Mouse (Mus musculus) thymus, postnatal 10 days (tissue): ENCODE results near the gene Ddb2.
"Not testable (repeated sequence)": the region's sequence is repeated elsewhere in the genome, so short reads cannot be mapped to it uniquely, and the experiment has no call there.

ENCODE experiments used
- DNase-seq, 2 experiments: peaks; one replicate each; pipeline ENCODE4 v3.0.0; 2021; ENCODE audit warnings: low spot score in 2 of 2

Ddb2 gene

DNA sequence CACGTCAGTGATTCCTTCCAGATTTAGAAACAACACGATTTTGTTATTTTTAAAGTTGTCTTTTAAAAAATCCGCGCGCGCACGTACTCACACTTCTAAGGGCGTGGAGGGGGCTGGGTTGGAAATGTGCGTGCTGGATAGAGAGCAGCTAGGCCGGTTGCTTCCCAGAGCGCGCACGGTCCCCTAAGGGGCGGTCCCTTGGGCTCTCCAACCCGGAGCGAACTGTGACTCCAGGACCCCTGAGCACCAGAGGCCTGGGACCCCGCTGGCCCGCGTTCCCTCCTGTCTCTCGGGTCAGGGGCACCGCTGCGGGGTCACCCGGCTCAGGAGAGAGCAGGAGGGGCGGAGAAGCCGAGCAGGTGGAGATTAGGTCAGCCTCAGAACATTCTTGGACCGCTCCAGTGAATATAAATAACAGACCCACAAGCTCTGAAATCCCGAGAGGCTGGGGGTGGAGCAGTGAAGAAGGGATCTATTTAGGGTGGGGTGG lies 18.9 kb upstream of the Ddb2 start, which contains the start of gene Pacsin3:
Gene Pacsin3, plus strand, starts transcription at position 294 of the 490 bp plus-strand sequence.
- DNase-seq: no peak

DNA sequence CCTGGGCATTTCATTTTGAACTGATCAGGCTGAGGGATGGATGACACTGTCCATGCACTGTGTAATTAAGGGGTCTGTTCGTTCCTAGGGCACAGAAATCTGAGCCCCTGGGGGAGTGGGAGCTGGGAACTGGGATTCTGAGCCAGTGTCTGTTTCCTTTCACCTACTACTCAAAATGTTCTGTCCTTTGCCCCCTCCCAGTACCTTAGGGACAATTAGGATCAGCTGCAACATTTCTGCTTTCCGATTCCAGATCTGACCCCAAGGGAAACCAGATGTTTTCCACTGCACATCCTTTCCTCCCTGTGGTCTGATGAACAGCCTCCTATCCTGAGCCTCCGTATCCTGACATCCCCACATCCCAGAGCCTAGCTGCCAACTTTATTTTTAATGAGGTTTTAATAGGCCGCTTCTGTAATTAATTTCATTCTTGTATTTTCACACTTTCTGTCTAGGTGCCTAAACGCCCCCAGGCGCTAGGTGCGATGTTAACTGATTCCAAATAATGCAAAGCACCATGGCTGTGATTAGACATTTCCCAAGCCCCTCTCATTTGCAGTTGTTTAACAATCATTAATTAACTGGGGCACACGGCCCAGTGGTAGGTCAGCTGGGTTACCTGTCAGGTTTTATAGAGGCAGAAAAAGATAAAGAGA lies 18.1 kb upstream of the Ddb2 start:
- DNase-seq: no peak

DNA sequence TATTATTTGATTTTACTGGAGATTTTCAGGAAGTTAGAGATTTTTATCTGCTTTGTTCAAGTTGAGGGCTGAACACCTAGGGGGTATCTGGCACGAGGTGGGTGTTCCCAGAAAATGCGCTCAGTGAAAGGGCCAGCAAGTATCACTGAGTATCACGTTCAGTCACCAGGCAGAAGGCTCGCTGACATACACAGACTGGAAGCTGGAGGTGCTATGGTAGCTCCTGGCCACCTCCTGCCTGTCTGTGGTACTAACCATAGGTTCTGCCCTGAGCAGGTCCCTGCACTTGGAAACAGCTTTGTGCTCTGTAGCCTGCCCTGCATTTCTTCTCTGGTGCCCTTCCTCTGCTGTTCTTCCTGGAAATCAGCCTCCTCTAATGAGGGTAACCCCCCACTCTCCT lies 15.7 kb upstream of the Ddb2 start:
- no peak for DNase-seq

DNA sequence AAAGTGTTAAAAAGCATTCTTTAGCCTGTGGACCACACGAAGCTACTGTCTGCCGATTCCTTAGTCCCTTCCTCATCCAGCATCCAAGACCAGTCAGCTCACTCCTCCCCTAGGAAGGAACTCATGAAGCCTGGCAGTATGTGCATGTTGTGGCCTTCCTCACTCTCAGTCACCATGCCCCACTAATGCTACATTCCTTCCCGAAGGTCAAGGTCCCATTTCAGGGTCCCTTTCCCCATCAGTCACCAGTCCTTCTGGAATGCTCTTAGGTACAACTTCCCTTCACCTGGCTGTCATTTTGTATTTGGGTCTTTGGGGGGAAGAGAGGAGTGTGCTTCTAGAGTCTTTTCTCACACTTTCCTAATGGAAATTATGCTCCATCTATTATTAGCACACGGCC lies 15.2 kb upstream of the Ddb2 start:
- DNase-seq: no peak

DNA sequence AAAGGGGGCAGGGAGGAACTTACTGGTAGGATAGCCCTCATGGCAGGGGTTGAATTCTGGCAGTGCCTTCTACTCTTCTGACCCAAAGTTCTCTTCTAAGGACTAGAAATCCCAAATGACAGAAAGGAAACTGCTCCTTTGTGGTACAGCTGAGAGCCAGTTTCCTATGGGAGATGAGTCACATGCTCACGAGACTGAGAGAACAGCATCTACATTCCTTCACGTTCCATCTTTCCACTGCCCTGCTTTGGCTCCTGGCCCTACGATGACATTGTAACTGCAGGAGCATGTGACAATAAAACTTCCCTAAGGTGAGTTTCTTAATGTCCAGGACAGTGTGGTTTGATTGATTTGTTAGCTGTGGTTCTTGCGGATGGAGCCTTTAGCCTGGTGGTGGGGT lies 11.6 kb upstream of the Ddb2 start:
- DNase-seq: no peak

DNA sequence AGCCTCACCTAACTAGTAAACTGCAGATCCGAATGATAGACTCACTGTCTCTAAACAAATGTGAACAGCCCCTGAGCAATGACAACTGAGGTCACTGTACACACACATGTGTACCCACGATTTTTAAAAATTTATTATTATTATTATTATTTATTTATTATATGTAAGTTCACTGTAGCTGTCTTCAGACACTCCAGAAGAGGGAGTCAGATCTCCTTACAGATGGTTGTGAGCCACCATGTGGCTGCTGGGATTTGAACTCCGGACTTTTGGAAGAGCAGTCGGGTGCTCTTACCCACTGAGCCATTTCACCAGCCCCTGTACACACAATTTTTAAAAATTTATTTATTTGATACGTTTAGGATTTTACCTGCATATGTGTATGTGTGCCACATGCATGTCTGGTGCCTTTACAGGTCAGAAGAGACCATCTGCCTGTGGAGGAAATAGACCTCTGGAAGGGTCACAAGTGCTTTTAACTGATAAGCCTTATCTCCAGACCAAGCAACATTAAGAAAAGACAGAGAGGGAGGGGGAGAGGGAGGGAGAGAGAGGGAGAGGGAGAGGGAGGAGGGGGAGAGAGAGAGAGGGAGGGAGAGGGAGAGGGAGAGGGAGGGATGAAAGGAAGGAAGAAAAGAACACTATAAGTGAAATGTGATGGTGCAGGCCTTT lies 7.9 kb upstream of the Ddb2 start:
- no peak for DNase-seq

DNA sequence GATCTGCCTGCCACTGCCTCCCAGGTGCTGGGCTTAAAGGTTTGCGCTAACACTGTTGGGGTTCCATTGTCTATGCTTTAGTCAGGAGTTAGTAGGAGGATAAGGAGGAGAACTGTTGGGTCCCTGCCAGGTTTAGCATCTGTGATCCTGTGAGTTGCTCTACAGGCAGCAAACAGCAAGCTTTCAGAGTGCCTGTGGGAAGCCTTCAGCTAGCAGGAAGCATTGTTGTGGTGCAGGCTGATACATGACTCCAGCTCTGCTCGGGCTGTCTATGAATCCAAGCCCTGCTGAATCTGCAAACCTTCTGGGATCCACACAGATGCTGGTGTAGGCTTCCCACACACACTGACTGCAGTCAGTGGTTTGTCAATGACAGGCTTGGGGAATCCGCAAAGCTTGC lies 6.6 kb upstream of the Ddb2 start:
- DNase-seq: no peak

DNA sequence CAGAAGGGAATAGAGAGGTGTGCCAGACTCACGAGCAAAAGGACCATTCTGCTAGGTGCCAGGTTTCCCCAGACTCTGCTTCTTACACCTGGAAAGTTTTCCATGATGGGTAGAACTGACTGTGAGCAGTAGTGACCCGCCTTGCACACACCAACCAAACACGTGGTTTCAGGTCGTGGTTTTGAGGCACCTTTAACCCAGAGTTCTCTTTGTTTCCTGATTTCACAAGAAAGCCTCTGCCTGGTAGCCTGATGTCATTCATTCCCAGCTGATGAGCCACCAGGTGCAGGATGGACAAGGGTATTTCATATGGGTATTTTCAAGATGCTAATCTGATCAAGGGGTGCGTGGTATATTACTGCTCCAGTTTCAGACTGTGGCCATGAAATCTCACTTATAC lies 5.8 kb upstream of the Ddb2 start:
- DNase-seq: no peak

DNA sequence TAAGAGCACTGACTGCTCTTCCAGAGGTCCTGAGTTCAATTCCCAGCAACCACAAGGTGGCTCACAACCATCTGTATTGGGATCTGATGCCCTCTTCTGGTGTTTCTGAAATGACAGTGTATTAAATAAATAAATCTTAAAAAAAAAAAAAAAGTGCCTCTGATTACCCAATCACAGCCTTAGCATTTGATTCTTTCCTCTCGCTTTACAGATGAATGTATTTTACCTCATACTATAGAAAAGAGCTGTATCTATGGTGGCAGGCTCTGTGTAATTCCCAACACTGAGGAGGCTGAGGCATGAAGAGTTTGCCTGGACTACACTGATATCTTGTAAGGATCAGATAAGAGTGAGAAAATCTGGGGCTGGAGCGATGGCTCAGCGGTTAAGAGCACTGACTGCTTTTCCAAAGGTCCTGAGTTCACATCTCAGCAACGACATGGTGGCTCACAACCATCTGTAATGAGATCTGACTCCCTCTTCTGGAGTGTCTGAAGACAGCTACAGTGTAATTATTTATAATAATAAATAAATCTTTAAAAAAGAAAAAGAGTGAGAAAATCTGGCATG lies 814 bp upstream of the Ddb2 start:
- DNase-seq: not testable (repeated sequence)

DNA sequence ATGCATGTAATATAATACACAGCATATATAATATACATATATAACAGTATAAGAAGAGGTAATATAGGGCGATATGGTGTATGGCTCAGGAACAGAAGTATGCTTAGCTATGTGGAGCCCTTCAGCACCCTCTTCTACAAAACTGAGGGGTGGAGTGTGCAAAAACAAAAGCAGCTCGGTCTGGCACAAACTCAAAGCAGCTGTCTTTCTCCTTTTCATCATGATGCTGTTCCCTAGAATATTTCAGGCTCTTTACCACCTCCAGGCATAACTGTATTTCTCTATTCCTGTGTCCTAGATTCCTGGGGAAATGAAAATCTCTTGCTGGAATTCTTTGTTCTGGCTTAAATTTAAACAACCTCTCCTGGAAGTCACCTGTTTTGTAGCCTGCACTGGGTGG lies 7.0 kb downstream of the Ddb2 start:
- DNase-seq: no peak

DNA sequence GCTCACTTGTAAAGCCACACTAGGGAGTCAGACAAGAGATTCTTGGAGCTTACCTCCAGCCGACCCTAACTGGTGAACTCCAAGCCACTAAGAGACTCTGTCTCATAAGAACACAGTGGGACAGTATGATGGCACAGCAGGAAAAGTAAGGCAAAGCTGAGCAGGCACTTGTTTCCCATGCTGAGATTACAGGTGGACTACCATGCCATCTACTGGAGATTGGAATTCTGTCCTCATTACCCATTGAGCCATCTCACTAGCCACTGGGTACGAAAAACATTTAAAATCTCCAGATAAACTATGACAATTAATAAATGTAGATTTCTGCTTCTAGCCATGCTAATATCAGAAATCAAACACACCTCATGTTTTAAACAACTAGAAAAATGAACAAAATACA lies 13.2 kb downstream of the Ddb2 start:
- DNase-seq: no peak

DNA sequence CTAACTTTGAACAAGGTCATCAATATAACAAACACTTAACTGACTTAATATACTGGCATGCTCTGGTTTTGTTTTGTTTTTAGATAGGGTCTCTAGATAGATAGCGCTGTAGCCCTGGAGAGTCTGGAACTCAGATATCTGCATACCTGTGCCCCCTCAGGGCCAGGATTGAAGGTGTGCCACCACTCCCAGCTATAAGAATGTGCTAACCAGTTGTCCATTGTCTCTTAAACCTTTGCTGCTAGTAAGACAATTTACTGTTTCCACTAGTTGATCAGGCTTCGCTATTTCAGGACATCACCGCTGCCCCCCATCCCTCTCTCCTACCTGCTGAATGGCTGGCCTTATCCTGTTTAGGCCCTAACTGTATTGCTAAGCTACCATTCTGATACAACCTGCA lies 16.3 kb downstream of the Ddb2 start:
- no peak for DNase-seq

DNA sequence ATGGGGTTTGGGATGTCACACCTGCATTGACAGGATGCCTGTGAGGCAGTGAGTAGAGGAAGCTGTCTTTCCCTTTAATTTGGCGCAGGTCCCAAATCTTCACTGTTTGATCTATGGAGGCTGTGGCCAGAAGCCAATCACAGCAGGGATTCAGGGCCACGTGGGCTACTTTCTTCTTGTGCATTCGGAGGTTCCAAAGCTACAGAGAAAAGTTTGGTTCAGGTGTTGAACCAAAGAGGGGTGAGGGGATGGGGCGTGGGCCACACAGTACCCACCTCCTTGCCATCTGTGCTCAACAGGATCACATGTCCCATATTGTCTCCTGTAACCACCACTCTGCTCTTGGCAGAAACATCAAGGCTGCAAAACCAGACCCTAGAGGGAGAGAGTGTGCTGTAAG lies 19.8 kb downstream of the Ddb2 start:
- peak; percentile 40 to 58 for DNase-seq

DNA sequence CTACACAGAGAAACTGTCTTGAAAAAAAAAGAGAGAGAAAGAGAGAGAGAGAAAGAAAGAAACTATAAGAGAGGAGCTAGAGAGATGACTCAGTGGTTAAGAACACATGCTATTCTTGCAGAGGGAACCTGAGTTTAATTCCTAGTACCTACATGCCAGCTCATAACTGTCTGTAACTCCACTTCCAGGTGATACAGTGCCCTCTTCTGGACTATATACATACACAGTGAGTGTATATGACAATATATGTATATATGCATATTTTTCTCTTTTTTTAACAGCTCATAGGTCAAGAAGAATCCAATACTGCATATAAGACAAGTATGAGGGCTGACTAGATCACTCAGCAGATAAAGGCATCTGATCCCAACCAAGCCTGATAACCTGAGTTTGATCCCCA lies 23.5 kb downstream of the Ddb2 start:
- DNase-seq: no peak

DNA sequence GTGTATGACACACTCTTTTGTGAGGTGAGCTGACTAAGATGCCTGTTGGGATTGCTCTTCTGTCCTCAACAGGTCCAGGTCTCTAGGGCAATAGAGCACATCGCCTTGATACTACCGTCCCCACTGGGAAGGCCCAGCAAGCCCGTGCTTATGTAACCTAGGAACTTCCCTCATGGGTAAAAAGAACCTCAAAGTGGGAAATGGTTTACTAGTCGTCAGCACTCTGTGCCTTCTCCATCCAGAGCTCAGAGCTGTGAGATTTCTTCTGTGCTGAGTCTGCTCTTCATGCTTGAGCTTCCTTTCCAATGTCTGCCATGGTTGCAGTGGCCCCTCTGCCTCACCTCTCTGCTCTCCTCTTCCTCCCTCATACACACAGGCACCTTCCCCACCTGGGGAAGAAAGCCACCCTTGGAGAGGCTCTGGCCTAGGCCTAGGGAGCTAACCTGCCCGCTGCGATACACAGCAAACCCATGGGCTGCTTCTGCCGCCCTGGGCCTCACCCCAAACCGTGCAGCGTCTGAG lies 30.5 kb downstream of the Ddb2 start:
- DNase-seq: no peak

DNA sequence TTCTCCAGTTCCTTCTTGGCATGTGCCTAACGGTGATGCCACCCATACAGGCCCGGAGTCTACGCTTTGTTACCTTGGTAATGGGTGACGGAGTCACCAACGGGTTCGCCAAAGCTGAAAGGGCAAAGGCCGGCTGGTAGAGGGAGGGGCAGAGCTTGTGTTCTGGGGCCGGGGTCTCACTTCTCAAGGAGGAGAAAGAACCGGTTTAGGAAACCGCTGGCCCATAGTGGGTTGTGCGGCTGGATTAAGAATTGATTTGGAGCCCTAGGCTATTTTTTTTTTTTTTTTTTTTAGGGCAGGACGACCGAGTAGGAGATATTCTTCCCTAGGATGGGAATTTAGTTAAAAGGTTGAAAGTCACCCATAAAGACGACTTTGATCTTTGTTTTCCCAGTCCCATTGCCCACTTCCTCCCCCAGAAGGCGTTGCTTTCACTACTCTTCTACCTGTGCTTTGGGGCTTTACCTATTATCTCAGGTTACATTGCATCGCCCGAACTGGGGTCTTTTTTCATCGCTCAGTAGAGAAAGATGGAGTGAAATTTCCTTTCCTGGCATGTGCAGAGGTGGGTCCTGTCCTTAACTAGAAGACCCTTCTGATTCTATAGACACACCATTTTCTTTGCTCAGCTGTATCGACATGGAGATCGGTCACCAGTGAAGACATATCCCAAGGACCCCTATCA lies 33.7 kb downstream of the Ddb2 start:
- DNase-seq: no peak

DNA sequence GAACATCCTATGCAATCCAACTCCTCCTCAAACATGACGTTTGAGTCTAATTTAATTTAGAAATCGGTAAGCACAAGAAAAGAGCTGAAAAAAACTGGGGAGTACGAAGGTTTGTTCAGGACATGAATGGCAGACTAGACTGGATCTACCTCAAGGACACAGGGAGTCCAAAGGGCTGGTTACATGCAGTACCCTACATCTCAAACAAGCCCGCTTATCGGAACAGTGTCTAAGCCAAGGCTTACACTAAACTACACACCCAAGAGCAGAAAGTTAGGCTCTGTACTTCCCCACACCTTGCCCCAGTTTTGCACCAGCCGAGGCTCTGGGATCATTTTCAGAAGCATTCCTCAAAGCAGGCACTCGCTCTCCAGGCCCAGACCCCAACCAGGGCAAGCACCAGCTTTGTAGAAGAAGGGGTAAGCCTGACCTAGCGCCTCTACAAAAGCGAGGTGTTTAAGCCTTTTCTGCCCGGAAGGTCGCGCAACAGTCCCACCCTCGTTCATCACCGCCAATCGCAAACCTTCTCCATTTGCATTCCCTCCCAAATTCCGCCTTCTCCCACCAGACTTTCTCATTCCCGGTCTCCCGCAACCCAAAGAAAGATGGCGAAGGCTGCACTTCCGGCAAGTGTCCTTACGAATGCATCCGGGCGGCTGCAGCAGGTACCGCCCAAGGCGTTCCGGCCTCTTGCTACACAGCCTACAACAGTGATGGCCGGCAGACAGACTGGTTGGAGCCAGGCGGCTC lies 34.4 kb downstream of the Ddb2 start, which contains the start of the genes Nr1h3 and Acp2:
Gene Nr1h3, minus strand, starts transcription at position 613 of the 750 bp plus-strand sequence.
Gene Acp2, plus strand, starts transcription at position 664 of the 750 bp plus-strand sequence.
- peak; percentile 76 to 85 for DNase-seq

DNA sequence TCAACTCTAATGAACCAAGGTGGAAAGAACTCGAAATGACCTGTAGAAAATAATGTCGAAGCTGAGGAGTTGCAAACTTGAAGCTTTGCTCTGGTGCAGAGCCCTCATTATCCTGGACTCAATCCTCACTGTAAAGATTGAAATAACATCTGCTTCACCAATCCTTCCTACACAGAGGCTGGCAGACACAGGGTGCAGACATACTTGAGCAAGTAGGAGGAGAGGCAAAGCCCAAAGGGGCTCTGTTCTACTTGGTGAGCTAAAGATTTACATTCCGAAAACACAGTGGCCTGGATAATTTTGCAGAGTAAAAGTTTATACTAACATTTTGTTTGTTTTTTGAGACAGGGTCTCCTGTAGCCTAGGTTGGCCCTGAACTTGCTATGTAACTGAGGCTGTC lies 37.9 kb downstream of the Ddb2 start:
- DNase-seq: no peak

DNA sequence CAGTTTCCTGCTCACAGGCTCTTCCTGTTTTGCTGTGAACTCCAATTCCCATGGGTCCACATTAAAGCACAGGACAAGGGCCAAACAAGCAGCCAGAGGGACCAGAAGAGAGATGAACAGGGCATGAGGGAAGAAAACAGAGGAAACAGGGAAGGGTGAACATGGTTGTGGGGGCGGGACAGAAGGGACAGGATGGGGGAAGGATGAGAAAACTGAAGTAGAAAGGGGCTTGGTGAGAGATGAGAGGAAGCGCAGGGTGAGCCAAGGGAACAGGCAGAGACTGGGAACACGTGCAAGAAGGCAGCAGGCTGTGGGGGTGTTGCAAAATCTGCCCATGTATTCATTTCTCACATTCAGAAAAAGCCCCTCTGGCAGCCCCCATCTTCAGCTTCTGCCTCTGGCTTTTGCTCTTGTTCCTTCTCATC lies 40.2 kb downstream of the Ddb2 start:
- DNase-seq: no peak

DNA sequence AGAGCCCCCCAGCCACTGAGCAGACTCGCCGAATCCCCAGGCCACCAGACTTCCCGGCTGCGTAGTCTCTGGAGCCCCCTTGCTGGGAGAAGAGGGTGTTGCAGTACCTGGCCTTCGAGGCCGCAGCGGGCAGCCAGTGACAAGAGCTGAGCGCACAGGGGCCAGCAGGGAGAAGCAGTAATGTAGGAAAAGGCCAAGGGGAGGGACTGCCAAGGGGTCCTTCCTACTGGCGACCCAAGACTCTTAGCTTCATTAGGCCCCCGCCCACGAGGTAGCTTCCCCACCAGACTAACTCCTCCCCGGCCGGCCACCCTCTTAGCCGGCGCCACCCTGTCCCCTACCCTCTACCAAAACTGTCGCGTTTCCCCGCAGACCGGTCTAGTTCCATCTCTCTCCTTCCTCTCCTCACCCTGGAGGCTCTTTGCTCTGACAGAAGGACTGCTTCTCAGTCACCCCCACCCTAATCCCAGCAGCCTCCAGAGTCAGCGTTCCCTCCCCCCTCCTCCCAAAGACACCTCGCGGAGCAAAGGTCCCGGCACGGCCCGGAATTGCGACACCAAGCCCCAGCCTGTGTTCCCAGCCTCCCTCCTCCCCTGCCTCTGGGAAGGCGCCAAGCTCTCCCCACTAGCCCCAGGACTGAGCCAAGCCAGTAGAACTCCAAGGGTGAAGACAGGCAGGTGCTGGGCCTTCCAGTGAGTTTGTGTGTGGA lies 42.0 kb downstream of the Ddb2 start:
- peak; percentile 29 to 63 for DNase-seq

DNA sequence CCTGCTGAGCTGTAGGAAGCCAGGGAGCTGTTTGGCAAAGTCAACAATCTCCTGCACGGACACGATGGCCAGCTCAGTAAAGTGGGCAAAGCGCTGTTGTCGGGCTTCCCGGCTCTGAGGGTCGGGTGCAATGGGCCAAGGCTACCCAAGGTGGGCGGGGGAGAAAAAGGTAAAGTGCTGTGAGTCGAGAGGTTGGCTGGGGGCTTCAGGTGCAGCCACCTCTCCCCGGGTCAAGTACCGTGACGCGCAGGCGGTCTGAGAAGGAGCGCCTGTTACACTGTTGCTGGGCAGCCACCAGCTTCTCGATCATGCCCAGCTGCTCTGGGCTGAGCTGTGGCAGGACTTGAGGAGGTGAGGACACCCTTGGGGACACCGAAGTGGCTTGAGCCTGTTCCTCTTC lies 46.3 kb downstream of the Ddb2 start:
- DNase-seq: no peak
